Mouse (Mus musculus) CD8-positive naive resting alpha-beta T cell, adult 2 months (primary cell): ENCODE data around the gene Wdr53.
"Not testable (repeated sequence)": the region's sequence is repeated elsewhere in the genome, so short reads cannot be mapped to it uniquely, and the experiment has no call there.

ENCODE experiments used
- DNase-seq, 2 experiments: peaks; one replicate each; pipeline ENCODE4 v3.0.0; 2022; ENCODE audit warnings: low read depth in 2 of 2, low spot score in 2 of 2

Wdr53 gene

GRCm38 (mm10) chr16:32277308-32278256 is 30.6 kb downstream of the Wdr53 start, which contains the start of gene Rnf168:
Rnf168 (plus strand) TSS chr16:32277459.
- DNase-seq: peak; percentile 74 to 76

DNA sequence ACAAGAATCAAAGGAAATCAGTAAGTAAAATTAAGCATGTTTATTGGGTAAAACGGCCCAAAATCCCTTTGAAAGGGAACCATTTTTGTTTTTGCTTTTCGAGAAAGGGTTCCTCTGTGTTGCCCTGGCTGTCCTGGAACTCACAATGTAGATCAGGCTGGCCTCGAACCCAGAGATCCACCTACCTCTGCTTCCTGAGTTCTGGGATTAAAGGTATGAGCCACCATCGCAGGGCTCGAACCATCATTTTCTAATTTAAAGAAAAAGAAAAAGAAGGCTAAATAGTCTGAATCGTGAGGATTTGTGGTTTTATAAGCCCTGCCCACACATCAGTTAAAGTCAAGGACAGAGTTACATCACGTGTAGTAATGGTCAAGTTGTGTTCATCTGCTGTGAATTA is 31.4 kb downstream of the Wdr53 start:
- DNase-seq: no peak

DNA sequence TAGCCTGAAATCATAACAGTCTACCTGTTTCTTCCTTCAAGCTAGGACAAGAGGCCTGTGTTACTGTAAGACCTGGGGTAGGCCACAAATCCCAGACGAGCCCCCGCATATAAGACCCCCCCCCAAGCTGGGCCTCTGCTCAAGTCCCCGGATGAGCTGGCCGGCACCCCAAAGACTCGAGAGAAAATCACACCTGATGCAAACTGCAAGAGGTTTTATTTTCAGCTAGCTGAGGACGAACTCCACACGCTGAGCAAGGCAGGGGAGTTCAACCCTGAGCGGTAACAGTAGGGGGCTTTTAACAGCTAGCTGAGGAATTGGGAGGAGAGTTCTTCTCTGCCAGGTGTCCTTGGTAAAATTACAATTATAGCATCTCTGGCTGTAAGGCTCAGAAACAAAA is 33.2 kb downstream of the Wdr53 start:
- DNase-seq: no peak

DNA sequence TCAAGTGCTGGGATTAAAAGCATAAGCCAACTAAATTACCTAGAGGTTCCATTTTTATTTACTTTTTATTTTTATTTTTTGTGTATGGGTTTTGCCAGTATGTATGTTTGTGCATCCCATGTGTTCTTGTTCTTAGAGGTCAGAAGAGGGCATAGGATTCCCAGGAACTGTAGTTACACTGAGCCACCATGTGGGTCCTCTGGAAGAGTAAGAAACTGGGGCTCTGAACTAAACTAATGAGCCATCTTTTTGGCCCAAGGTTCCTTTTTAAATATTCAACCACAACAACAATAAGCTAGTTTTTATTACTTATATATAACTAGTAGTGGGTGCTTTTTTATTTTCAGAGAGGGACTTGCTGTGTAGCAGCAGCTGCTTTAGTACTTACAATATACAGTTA is 35.6 kb downstream of the Wdr53 start:
- DNase-seq: no peak

DNA sequence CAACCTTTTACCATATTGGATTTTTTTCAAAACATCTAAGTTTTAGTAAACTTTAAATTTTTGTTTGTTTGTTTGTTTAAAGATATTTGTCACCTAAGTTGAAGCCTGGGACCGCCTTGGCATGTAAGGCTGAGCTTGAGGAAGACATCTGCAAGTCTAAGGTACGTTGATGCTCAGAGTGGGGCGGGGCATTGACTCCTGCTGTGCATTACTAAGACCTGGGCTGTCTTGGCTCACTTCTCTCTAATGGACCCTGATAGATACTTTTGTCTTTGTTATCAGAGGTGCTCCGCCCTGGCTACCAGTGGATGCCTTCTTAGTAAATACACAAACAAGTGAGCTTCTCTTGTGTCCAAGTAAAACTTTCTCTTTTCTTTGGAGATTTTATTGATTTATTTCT is 44.8 kb downstream of the Wdr53 start:
- DNase-seq: no peak

- DNase-seq: not testable (repeated sequence)
Observed at GRCm38 (mm10) chr16:32299617-32300016, 52.6 kb downstream of the Wdr53 start.

DNA sequence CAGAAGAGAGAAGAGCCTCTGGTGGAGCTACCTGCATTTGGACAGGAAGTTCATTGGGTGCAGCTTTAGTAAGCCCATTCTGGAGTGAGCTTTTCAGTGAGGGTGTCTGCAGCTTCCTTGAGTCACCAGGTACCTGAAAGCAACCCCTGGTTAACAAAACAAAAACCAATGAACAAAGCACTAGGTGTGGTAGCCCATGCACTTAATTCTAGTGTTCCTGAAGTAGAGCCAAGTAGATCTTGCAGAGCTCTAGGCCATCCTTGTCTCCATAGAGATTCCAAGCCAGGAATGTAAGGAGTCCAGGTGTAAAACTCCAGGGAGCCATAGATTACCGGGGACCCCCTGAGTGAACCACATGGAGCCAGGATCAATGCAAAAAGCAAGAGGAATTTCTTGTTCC is 56.0 kb downstream of the Wdr53 start:
- DNase-seq: no peak

GRCm38 (mm10) chr16:32303886-32304285 is 56.9 kb downstream of the Wdr53 start:
- no peak for DNase-seq
